Mouse (Mus musculus): ENCODE results near the gene Vmn1r188. TPM values are rescaled to one million over a fixed set of nuclear protein-coding genes. Genes with fewer than 3 reads are reported as not detected.
A peak's percentile ranks its signal among the peaks of the same experiment; 100 is the strongest.
"Not testable (repeated sequence)": the region's sequence is repeated elsewhere in the genome, so short reads cannot be mapped to it uniquely, and the experiment has no call there.

Vmn1r188 gene
- total RNA-seq, 2 experiments from 2014 or later: not detected

GRCm38 (mm10) chr13:22045311-22045710 is 38.9 kb upstream of the Vmn1r188 start:
- intact Hi-C loops (cut with DNase I): loop anchor here (5.0 to 10.0 kb wide), 2 partner anchors 221 to 1377 kb away; partner anchors contain the start of gene Abt1
- DNase-seq: no peak

DNA sequence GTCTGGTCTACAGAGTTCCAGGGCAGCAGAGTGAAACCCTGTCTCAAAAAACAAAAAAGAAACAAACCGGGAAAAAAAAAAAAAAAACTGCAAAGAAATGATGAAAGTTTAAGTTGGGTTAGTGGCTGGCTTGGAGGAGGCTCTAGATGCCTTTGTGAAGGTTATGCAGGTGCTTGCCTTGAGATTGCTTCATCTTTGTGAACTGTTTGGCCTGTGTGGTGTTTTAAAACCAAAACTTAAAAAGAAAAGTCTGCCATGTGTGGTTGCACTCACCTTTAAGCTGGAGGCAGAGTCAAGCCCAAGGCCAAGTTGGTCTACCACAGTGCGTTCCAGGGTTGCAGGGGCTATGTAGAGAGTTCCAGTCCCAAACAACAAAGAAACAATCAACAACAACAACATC is 35.2 kb upstream of the Vmn1r188 start:
- no peak for DNase-seq
- intact Hi-C loops (cut with DNase I): loop anchor here (5.0 to 10.0 kb wide), 2 partner anchors 224 to 1373 kb away; partner anchors contain the start of gene Abt1

DNA sequence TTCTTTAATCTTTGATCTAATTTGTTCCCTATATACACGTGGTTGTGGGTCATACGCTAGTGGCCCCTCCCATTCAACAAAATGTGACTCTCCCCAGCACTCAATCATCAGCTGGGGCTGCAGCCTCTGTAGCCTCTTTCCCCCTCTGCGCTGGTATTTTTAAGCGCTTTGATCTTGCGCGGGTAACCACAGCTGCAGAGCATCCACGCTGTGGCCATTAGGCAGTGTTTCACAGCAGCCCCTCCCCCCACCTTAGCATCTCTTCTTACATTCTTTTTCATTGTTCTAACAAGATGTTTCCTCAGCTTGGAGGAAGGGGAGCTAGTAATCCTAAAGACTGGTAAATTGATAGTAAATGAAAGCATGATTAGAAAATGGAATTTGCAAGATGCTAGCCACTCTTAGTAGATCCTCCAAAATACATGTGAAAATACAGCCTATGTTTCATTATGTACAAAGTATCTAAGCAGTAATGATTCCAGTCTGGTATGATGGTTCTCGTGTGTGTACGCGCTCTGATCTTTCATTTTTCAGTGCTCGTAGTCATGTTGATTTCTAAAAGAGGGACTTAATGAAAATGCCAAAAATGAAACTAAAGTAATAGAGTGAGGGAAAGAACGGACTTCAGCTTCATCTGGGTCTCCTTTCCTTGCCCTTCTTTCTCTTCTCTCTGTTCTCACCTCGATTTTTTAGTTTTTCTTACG is 34.4 kb upstream of the Vmn1r188 start:
- no peak for DNase-seq
- intact Hi-C loops (cut with DNase I): loop anchor here (5.0 to 10.0 kb wide), 2 partner anchors 225 to 1372 kb away; partner anchors contain the start of gene Abt1

DNA sequence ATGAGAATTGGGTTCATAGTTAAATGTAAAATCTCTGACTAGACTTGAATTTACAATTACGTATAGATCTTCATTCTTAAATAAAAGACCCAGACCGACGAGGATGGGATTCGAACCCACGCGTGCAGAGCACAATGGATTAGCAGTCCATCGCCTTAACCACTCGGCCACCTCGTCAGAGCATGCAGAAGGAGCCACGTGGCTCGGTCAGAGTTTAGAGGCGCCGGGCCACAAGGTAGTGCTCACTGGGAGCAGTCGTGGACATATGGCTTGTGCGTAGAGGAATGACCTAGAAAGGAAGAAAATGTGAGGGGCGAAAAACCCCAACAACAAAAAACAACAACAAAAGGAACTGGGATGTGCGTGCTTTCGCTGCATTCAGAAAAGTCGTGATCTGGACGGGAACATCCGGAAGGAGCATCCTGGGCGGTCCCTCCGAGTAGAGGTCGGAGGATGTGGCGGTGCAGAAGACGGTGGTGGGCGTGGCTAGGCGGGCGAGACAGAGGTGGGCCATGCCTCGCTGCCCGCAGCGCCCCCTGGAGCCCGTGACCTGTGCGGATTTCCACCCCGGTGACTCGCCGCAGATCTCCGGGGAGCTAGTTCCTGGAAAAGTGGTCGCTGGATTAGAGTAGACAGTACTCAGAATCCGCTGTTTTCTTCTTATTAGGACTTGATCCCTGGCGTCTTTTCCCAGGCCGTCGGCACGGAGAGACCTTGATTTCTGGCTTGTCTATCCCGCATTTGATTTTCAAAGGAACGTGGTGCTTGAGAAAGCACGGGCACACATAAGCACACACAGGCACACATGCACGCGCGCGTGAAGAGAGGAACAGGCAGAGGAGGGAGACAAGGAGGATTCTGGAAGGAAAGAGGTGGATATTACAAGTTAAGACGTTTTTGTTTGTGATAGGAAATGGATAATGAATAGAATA is 33.4 kb upstream of the Vmn1r188 start:
- DNase-seq: peak; percentile 85 to 89
- intact Hi-C loops (cut with DNase I): no loop called here

DNA sequence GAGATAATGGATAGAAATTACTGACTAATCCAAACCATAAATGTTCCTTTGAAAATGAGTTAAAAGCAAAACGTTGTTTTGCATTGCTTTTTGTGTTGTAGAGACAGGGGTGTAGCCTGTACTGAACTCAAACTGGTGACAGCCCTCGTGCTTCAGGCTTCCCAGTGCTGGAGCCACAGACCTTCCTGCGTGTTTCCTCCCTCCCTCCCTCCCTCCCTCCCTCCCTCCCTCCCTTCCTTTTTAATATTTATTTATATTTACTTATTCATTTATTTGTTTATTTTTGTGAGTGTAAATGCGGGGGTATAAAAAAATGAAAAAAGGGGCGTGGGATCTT is 32.7 kb upstream of the Vmn1r188 start:
- intact Hi-C loops (cut with DNase I): no loop called here
- DNase-seq: no peak

DNA sequence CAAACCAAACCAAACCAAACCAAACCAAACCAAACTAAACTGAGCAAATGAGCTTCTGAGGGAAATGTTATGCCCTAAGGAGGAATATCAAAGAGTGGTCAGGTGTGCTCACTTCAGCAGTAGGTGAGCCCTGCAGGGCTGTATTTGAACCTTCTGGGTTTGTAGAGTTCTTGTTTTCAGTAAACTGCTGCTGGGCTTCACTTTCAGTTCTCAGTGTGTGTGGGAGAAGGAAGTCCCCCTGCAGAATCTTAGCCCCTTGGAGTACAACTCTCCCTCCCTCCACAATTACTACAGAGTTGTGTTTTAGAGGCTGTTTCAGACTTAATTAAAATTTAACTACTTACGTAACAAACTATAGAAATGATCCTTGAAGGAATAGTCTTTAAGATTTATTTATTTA is 30.5 kb upstream of the Vmn1r188 start:
- no peak for DNase-seq
- intact Hi-C loops (cut with DNase I): no loop called here

GRCm38 (mm10) chr13:22061422-22061821 is 22.8 kb upstream of the Vmn1r188 start:
- no peak for DNase-seq
- intact Hi-C loops (cut with DNase I): no loop called here

GRCm38 (mm10) chr13:22063468-22063867 is 20.8 kb upstream of the Vmn1r188 start:
- DNase-seq: no peak
- intact Hi-C loops (cut with DNase I): no loop called here

DNA sequence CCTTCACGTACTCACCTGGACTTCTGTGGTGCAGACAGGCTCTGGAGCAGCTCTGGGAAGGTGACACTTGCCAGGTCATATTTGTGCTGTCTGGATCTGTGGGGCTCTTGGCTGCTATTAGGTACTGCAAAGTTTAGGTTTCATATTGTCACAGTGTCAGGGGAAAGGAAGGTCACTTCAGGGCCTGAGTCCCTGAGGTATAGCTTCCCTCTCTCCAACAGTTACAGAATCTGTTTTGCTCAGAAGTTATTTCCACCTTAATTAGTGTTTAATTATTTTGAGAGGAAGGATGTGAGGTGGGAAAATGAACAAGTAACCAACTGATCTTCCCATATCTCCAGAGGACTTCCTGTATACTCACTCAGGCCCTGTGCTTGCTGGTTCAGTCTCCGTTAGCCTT is 21.5 kb downstream of the Vmn1r188 start, which contains the start of gene Vmn1r189:
Gene Vmn1r189, minus strand, starts transcription at position 101 of the 400 bp plus-strand sequence.
- intact Hi-C loops (cut with DNase I); DNase-seq: not testable (repeated sequence)

DNA sequence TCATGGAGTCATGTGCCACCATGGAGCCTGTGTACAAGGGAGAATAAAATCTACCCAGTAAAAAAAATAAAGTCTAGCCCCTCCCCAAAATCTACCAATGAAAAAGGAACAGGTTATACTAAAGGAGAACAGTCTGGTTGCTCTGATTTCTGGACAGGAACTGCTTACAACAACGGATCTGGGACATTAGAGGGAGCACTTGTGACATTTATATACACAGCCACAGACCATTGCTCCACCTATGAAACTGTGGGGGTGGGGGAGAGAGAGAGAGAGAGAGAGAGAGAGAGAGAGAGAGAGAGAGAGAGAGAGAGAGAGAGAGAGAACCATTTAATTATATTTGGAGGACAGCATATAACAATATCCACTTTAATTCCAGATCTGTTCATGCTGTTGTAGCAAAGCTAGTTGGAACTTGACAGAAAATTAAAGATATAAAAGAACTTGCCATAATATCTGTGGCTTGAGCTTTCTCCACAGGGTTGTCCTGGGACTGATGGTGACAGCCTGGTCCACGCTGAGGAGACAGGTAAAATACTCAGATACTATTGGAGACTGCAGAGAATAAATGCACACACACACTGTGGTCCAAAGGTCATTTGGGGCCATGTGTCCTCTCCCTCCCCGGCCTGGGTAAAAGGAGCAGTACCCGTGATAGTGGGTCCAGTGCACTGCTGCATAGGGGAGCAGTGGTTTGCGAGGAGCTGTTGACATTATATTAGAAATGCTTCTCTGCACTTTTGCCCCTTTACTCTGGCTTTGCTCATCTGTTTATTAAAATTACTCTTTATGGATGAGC is 52.5 kb downstream of the Vmn1r188 start:
- DNase-seq; intact Hi-C loops (cut with DNase I): not testable (repeated sequence)

Small RNA genes within 50 kb of the gene (microRNA-seq; reads per million reads assigned to microRNA genes)
- gene Gm26300 (ENCODE audit: borderline number of aligned reads in 2 of 2) (0 reads per million in 2 experiments), gene Gm44390 (ENCODE audit: borderline number of aligned reads in 2 of 2) (0 reads per million in 2 experiments), gene Gm44486 (ENCODE audit: borderline number of aligned reads in 2 of 2) (0 reads per million in 2 experiments)

Other genes with a start within 250 kb of the Vmn1r188 start
- gene Zfp184, start 139.3 kb upstream of the Vmn1r188 start, total RNA-seq (2021): under 1 TPM; 0.97 to 0.98 TPM
- not detected for gene Pom121l2, start 103.2 kb upstream of the Vmn1r188 start, total RNA-seq (2021)
- gene Prss16, start 74.7 kb upstream of the Vmn1r188 start, total RNA-seq (2021): not detected
- 10 to 100 TPM in 1 of 2 experiments, 1 to 10 TPM in 1; 2.3 to 12.5 TPM for gene Hist1h2ah, start 48.9 kb upstream of the Vmn1r188 start, total RNA-seq (2021)
- gene Hist1h2bk, start 48.6 kb upstream of the Vmn1r188 start, total RNA-seq (2021): 10 to 100 TPM; 23.3 to 28.1 TPM
- 10 to 100 TPM; 15.8 to 18.6 TPM for gene Hist1h4i, start 43.1 kb upstream of the Vmn1r188 start, total RNA-seq (2021)
- gene Hist1h2ag, start 41.5 kb upstream of the Vmn1r188 start, total RNA-seq (2021): 10 to 100 TPM; 10.3 to 10.5 TPM
- 1 to 10 TPM; 7.2 to 9.7 TPM for gene Hist1h2bj, start 41.2 kb upstream of the Vmn1r188 start, total RNA-seq (2021)
- gene Vmn1r189, start 21.4 kb downstream of the Vmn1r188 start, total RNA-seq (2021): not detected
- not detected for gene Vmn1r191, start 99.5 kb downstream of the Vmn1r188 start, total RNA-seq (2021)
- gene Vmn1r192, start 106.7 kb downstream of the Vmn1r188 start, total RNA-seq (2021): not detected
- not detected for gene Vmn1r193, start 138.7 kb downstream of the Vmn1r188 start, total RNA-seq (2021)
- gene Vmn1r194, start 159.8 kb downstream of the Vmn1r188 start, total RNA-seq (2021): not detected
- gene Vmn1r195, start 186.1 kb downstream of the Vmn1r188 start, total RNA-seq (2021): not detected
- gene Vmn1r196, start 205.5 kb downstream of the Vmn1r188 start, total RNA-seq (2021): not detected
- not detected for gene Vmn1r197, start 240.1 kb downstream of the Vmn1r188 start, total RNA-seq (2021)